Mouse (Mus musculus): ENCODE results near the gene Lhfpl4. TPM values are rescaled to one million over a fixed set of nuclear protein-coding genes. Genes with fewer than 3 reads are reported as not detected.

Gene Lhfpl4
- polyA plus RNA-seq, 1 experiment from 2014 or later: 1.2 TPM

GRCm38 (mm10) chr6:113175469-113175868 is 19.7 kb downstream of the Lhfpl4 start:
- Histone ChIP-seq H3K4me2 (ENCODE audit: low read length) (no peak overlapping the region), H3K27ac (ENCODE audit: low read depth) (no peak overlapping the region), H3K9ac (ENCODE audit: low read length) (no peak overlapping the region), H3K4me3 (ENCODE audit: low read depth, low read length) (no peak overlapping the region), H3K4me1 (replicated peaks; ENCODE audit: control insufficient read depth, insufficient read depth, low read length) (0 out of 2 replicates have a peak, but pooled peaks cover 5% of the 10 kb centered on the region), H3K9me3 (ENCODE audit: control insufficient read depth, low read length) (no peaks in the 10 kb centered on the region), H3K27me3 (replicated peaks; ENCODE audit: control insufficient read depth, insufficient read depth, low read length) (no peaks in the 10 kb centered on the region), H3K36me3 (ENCODE audit: control insufficient read depth, insufficient read depth, low read length) (no peaks in the 10 kb centered on the region)
- ATAC-seq (replicated peaks; ENCODE audit: low FRiP score, low TSS enrichment, low read depth): no peak
- no peak for DNase-seq (ENCODE audit: low spot score)
- 87% methylated on average over 3 of the region's 3 CpGs for WGBS

DNA sequence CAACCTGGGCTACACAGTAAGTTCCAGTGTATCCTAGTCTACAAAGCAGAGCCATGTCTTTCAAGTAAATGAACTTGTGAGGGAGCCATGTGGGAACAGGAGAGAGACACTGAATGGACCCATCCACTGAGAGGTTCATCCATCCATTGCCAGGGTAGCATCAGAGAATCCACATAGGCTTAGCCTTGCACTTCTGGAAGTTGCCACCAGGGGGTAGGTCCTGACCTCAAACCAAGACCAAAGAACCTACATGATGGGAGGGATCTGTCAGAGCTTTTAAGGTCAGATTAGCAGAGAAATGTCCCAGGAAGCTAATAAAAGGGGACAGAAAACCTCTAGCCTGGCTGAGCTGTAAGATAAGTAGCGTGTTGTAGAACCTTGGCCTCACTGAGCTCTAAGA is 22.6 kb downstream of the Lhfpl4 start:
- no peaks in the 10 kb centered on the region for H3K9me3 ChIP-seq (ENCODE audit: control insufficient read depth, low read length)
- no peak overlapping the region for H3K27ac ChIP-seq (ENCODE audit: low read depth)
- 0 out of 2 replicates have a peak, but pooled peaks cover 5% of the 10 kb centered on the region for H3K4me1 ChIP-seq (replicated peaks; ENCODE audit: control insufficient read depth, insufficient read depth, low read length)
- H3K4me2 ChIP-seq (ENCODE audit: low read length): no peak overlapping the region
- DNase-seq (ENCODE audit: low spot score) (peak; percentile 77), ATAC-seq (replicated peaks; ENCODE audit: low FRiP score, low TSS enrichment, low read depth) (no peak)
- no peaks in the 10 kb centered on the region for H3K27me3 ChIP-seq (replicated peaks; ENCODE audit: control insufficient read depth, insufficient read depth, low read length)
- no peak overlapping the region for H3K9ac ChIP-seq (ENCODE audit: low read length)
- no peaks in the 10 kb centered on the region for H3K36me3 ChIP-seq (ENCODE audit: control insufficient read depth, insufficient read depth, low read length)
- no peak overlapping the region for H3K4me3 ChIP-seq (ENCODE audit: low read depth, low read length)
- 67% methylated on average over 1 of the region's 1 CpGs for WGBS

DNA sequence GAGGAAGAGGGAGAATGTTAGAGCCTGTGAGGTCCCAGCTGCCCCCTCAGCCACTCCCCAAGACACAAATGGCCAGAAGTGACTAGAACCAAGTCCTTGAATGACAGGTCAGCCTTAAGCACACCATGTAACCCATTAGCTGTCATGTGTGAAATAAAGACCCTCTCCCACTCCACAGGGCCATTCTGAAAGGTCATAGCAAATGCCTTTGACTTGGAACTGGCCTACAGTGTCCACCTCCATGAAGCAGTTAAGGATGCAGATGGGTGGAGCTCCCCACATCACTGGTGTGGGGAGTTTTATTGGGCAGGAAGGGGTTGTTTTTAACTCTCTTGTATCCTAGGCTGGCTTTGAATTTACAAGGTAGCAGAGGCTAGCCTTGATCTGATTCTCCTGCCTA is 23.2 kb downstream of the Lhfpl4 start:
- no peak overlapping the region for H3K27ac ChIP-seq (ENCODE audit: low read depth)
- no peaks in the 10 kb centered on the region for H3K27me3 ChIP-seq (replicated peaks; ENCODE audit: control insufficient read depth, insufficient read depth, low read length)
- no peak for DNase-seq (ENCODE audit: low spot score)

GRCm38 (mm10) chr6:113170651-113171050 is 24.5 kb downstream of the Lhfpl4 start:
- Histone ChIP-seq H3K4me2 (ENCODE audit: low read length) (no peak overlapping the region), H3K9me3 (ENCODE audit: control insufficient read depth, low read length) (no peaks in the 10 kb centered on the region), H3K9ac (ENCODE audit: low read length) (no peak overlapping the region), H3K4me3 (ENCODE audit: low read depth, low read length) (no peak overlapping the region), H3K36me3 (ENCODE audit: control insufficient read depth, insufficient read depth, low read length) (no peaks in the 10 kb centered on the region), H3K4me1 (replicated peaks; ENCODE audit: control insufficient read depth, insufficient read depth, low read length) (peaks cover 14% of the 10 kb centered on the region; the same call in 1 of the 2 replicates), H3K27me3 (replicated peaks; ENCODE audit: control insufficient read depth, insufficient read depth, low read length) (no peaks in the 10 kb centered on the region), H3K27ac (ENCODE audit: low read depth) (no peak overlapping the region)
- DNase-seq (ENCODE audit: low spot score): no peak
- WGBS: 92% methylated on average over 8 of the region's 8 CpGs
- no peak for ATAC-seq (replicated peaks; ENCODE audit: low FRiP score, low TSS enrichment, low read depth)

More for the DNA sequence above, 23.2 kb downstream of the Lhfpl4 start:
- H3K9ac ChIP-seq (ENCODE audit: low read length): no peak overlapping the region
- no peak overlapping the region for H3K4me2 ChIP-seq (ENCODE audit: low read length)
- H3K36me3 ChIP-seq (ENCODE audit: control insufficient read depth, insufficient read depth, low read length): no peaks in the 10 kb centered on the region
- ATAC-seq (replicated peaks; ENCODE audit: low FRiP score, low TSS enrichment, low read depth): no peak
- H3K9me3 ChIP-seq (ENCODE audit: control insufficient read depth, low read length): no peaks in the 10 kb centered on the region
- H3K4me1 ChIP-seq (replicated peaks; ENCODE audit: control insufficient read depth, insufficient read depth, low read length): peaks cover 10% of the 10 kb centered on the region; the same call in 1 of the 2 replicates
- no peak overlapping the region for H3K4me3 ChIP-seq (ENCODE audit: low read depth, low read length)

DNA sequence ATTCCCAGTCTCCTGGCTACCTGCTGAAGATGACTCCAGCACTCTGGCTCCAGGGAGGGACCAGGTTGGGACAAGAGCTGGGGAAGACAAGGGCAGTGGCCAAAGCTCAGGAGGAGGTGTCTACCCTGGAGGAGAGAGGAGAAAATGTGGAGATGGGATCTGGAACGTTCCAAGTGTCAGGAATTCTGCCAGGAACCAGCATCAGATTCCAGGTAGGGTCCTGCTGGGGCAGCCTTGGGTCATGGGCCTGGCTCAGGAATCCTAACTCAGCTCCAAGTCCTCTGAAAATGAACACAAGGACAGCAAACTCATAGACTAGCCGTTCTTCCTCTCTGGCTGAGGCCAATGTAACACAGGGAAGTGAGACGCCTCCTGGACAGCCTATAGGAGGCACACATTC is 25.3 kb downstream of the Lhfpl4 start:
- Histone ChIP-seq H3K4me2 (ENCODE audit: low read length) (no peak overlapping the region), H3K27ac (ENCODE audit: low read depth) (no peak overlapping the region), H3K9ac (ENCODE audit: low read length) (no peak overlapping the region), H3K4me1 (replicated peaks; ENCODE audit: control insufficient read depth, insufficient read depth, low read length) (peaks cover 14% of the 10 kb centered on the region; the same call in 1 of the 2 replicates), H3K9me3 (ENCODE audit: control insufficient read depth, low read length) (no peaks in the 10 kb centered on the region), H3K4me3 (ENCODE audit: low read depth, low read length) (no peak overlapping the region), H3K36me3 (ENCODE audit: control insufficient read depth, insufficient read depth, low read length) (no peaks in the 10 kb centered on the region), H3K27me3 (replicated peaks; ENCODE audit: control insufficient read depth, insufficient read depth, low read length) (no peaks in the 10 kb centered on the region)
- 64% methylated on average over 3 of the region's 3 CpGs for WGBS
- DNase-seq (ENCODE audit: low spot score) (no peak), ATAC-seq (replicated peaks; ENCODE audit: low FRiP score, low TSS enrichment, low read depth) (no peak)

DNA sequence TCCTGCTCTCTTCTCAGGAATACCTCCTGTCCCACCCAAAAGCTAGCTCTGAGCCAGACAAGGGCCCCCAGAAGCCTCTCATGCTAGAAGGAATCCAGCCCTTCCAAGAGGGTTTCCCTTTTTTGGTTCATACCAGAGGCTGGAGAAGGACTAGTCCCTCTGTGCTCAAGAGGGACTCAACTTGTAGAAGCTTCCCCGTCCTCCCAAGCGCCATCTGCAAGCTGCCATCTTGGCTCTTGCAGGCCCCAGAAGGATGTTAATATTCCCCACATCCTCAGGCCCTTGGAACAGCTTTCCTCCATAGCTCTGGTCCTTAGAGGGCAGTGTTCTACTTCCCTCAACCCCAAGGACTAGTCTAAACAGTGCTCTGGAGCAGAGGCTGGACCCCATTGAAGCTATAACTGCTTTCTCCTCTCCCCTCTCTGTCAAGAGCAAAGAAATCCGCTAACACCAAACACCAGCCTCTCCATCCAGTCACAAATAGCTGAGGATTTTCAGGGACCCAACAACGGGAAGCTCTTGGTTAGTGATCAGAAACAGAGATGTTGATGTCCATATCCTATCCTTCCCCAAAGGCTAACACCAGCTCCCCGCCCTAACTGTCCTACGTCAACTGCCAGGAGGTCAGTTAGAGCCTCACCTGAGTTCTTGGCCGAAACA is 26.7 kb downstream of the Lhfpl4 start:
- H3K27ac ChIP-seq (ENCODE audit: low read depth): no peak overlapping the region
- DNase-seq (ENCODE audit: low spot score) (no peak), ATAC-seq (replicated peaks; ENCODE audit: low FRiP score, low TSS enrichment, low read depth) (no peak)
- no peak overlapping the region for H3K4me3 ChIP-seq (ENCODE audit: low read depth, low read length)
- WGBS: 86% methylated on average over 7 of the region's 7 CpGs
- H3K36me3 ChIP-seq (ENCODE audit: control insufficient read depth, insufficient read depth, low read length): no peaks in the 10 kb centered on the region
- peaks cover 14% of the 10 kb centered on the region; the same call in 1 of the 2 replicates for H3K4me1 ChIP-seq (replicated peaks; ENCODE audit: control insufficient read depth, insufficient read depth, low read length)
- H3K27me3 ChIP-seq (replicated peaks; ENCODE audit: control insufficient read depth, insufficient read depth, low read length): no peaks in the 10 kb centered on the region
- no peak overlapping the region for H3K4me2 ChIP-seq (ENCODE audit: low read length)
- no peaks in the 10 kb centered on the region for H3K9me3 ChIP-seq (ENCODE audit: control insufficient read depth, low read length)
- no peak overlapping the region for H3K9ac ChIP-seq (ENCODE audit: low read length)

GRCm38 (mm10) chr6:113166661-113167251 is 28.4 kb downstream of the Lhfpl4 start:
- Histone ChIP-seq H3K4me1 (replicated peaks; ENCODE audit: control insufficient read depth, insufficient read depth, low read length) (peaks cover 14% of the 10 kb centered on the region; the same call in 1 of the 2 replicates), H3K36me3 (ENCODE audit: control insufficient read depth, insufficient read depth, low read length) (no peaks in the 10 kb centered on the region), H3K4me3 (ENCODE audit: low read depth, low read length) (no peak overlapping the region), H3K9ac (ENCODE audit: low read length) (no peak overlapping the region), H3K27ac (ENCODE audit: low read depth) (no peak overlapping the region), H3K27me3 (replicated peaks; ENCODE audit: control insufficient read depth, insufficient read depth, low read length) (no peaks in the 10 kb centered on the region), H3K4me2 (ENCODE audit: low read length) (no peak overlapping the region), H3K9me3 (ENCODE audit: control insufficient read depth, low read length) (no peaks in the 10 kb centered on the region)
- ATAC-seq (replicated peaks; ENCODE audit: low FRiP score, low TSS enrichment, low read depth) (peak; percentile 38), DNase-seq (ENCODE audit: low spot score) (peak; percentile 64)
- 57% methylated on average over 17 of the region's 17 CpGs for WGBS

DNA sequence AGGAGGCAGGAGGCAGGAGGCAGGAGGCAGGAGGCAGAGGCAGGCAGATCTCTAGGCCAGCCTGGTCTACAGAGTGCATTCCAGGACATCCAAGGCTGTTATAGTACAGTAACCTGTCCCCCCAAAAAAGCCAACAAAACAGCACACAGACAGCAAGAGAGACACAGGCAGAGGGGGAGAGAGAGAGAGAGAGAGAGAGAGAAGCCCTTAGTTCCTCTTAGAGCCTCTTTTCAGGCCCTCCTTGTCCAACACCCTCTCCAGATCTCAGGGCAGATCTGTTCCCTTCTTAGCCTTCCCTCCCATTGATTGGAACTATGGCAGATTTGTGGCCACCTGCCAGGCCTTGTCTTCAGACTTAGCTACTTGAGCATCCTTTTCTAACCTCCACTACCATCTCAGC is 31.7 kb downstream of the Lhfpl4 start:
- no peak for ATAC-seq (replicated peaks; ENCODE audit: low FRiP score, low TSS enrichment, low read depth)
- no peaks in the 10 kb centered on the region for H3K27me3 ChIP-seq (replicated peaks; ENCODE audit: control insufficient read depth, insufficient read depth, low read length)
- H3K4me2 ChIP-seq (ENCODE audit: low read length): no peak overlapping the region
- 0 out of 2 replicates have a peak, but pooled peaks cover 4% of the 10 kb centered on the region for H3K36me3 ChIP-seq (ENCODE audit: control insufficient read depth, insufficient read depth, low read length)
- no peaks in the 10 kb centered on the region for H3K9me3 ChIP-seq (ENCODE audit: control insufficient read depth, low read length)
- H3K9ac ChIP-seq (ENCODE audit: low read length): no peak overlapping the region
- H3K4me1 ChIP-seq (replicated peaks; ENCODE audit: control insufficient read depth, insufficient read depth, low read length): peaks cover 8% of the 10 kb centered on the region; the same call in 1 of the 2 replicates
- H3K4me3 ChIP-seq (ENCODE audit: low read depth, low read length): no peak overlapping the region
- H3K27ac ChIP-seq (ENCODE audit: low read depth): no peak overlapping the region
- DNase-seq (ENCODE audit: low spot score): no peak

DNA sequence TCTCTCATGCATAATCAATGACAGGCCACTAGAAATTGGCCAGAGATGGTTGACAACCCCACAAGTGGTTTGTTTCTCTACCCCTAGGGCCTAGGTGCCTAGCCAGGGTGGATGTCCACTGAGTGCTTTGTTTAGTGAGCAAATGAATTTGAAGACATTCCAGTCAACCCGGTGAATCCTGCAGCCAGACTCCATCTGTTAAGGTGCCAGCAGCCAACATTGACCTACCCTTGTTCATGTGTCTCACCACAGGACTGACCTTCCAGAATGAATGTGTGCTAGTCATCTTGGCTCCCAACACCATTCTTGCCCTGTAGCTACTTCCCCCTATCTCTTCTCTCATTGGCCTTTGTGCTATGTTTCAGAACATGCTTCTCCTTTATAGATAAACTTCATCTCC is 33.2 kb downstream of the Lhfpl4 start:
- H3K4me1 ChIP-seq (replicated peaks; ENCODE audit: control insufficient read depth, insufficient read depth, low read length): peaks cover 3% of the 10 kb centered on the region; the same call in 1 of the 2 replicates
- 0 out of 2 replicates have a peak, but pooled peaks cover 10% of the 10 kb centered on the region for H3K36me3 ChIP-seq (ENCODE audit: control insufficient read depth, insufficient read depth, low read length)
- H3K4me2 ChIP-seq (ENCODE audit: low read length): no peak overlapping the region
- H3K27ac ChIP-seq (ENCODE audit: low read depth): no peak overlapping the region
- no peak overlapping the region for H3K4me3 ChIP-seq (ENCODE audit: low read depth, low read length)
- no peak for DNase-seq (ENCODE audit: low spot score)
- H3K9ac ChIP-seq (ENCODE audit: low read length): no peak overlapping the region
- H3K27me3 ChIP-seq (replicated peaks; ENCODE audit: control insufficient read depth, insufficient read depth, low read length): no peaks in the 10 kb centered on the region
- 94% methylated on average over 1 of the region's 1 CpGs for WGBS
- no peaks in the 10 kb centered on the region for H3K9me3 ChIP-seq (ENCODE audit: control insufficient read depth, low read length)
- no peak for ATAC-seq (replicated peaks; ENCODE audit: low FRiP score, low TSS enrichment, low read depth)

All from intestine, embryonic 14.5 days (tissue).